Mouse (Mus musculus) liver, adult 10 weeks (tissue): Measurements from ENCODE around the gene Fut7. TPM values are rescaled to one million over a fixed set of nuclear protein-coding genes. Genes with fewer than 3 reads are reported as not detected.

ENCODE experiments used
- polyA plus RNA-seq: library from polyadenylated mRNA; stranded (reverse); fragments of 350-450 nt; fragmentation: Illumina TruSeq; extraction: RNeasy Lipid Tissue Mini Kit (QIAGEN cat#74804); gene quantifications from one replicate; pipeline ENCODE4 v1.2.3, GENCODE M21; 2014; ENCODE audit warnings: low read depth, low replicate concordance

Fut7 gene
- not detected for polyA plus RNA-seq

GRCm38 (mm10) chr2:25422587-25423410, at the start of gene Fut7:
TSS of gene Fut7 (plus strand) at chr2:25423267.

GRCm38 (mm10) chr2:25395721-25396596, 27.1 kb upstream of the Fut7 start, which contains the start of gene Entpd2:
TSS of gene Entpd2 (plus strand) at chr2:25395874.

GRCm38 (mm10) chr2:25399051-25399450, 24.0 kb upstream of the Fut7 start, which contains the start of gene Npdc1:
TSS of gene Npdc1 (plus strand) at chr2:25399351.

GRCm38 (mm10) chr2:25428442-25429236, 5.6 kb downstream of the Fut7 start, which contains the start of gene Abca2:
TSS of gene Abca2 (plus strand) at chr2:25428703.

GRCm38 (mm10) chr2:25456205-25456953, 33.3 kb downstream of the Fut7 start, which contains the start of gene Clic3:
TSS of gene Clic3 (plus strand) at chr2:25456838.

GRCm38 (mm10) chr2:25460551-25461309, 37.7 kb downstream of the Fut7 start, which contains the start of gene Paxx:
TSS of gene Paxx (minus strand) at chr2:25461094.

GRCm38 (mm10) chr2:25469969-25470368, 46.9 kb downstream of the Fut7 start, which contains the start of gene Ptgds:
TSS of gene Ptgds (minus strand) at chr2:25470046.

Other genes starting within 250 kb of the Fut7 start
- 0.61 TPM for gene Nrarp, start 242.5 kb upstream of the Fut7 start, polyA plus RNA-seq
- gene Tor4a, start 226.4 kb upstream of the Fut7 start, polyA plus RNA-seq = 0.56 TPM
- 4.3 TPM for gene Nelfb, start 211.8 kb upstream of the Fut7 start, polyA plus RNA-seq
- not detected for gene Stpg3, start 208.6 kb upstream of the Fut7 start, polyA plus RNA-seq
- not detected for gene Fam166a, start 204.5 kb upstream of the Fut7 start, polyA plus RNA-seq
- gene Tubb4b, start 198.6 kb upstream of the Fut7 start, polyA plus RNA-seq = 31.1 TPM
- gene Slc34a3, start 188.9 kb upstream of the Fut7 start, polyA plus RNA-seq = not detected
- not detected for gene Rnf224, start 186.5 kb upstream of the Fut7 start, polyA plus RNA-seq
- gene Rnf208, start 181.0 kb upstream of the Fut7 start, polyA plus RNA-seq = not detected
- not detected for gene Cysrt1, start 180.8 kb upstream of the Fut7 start, polyA plus RNA-seq
- 0.69 TPM for gene AL732309.1, start 176.4 kb upstream of the Fut7 start, polyA plus RNA-seq
- 0.85 TPM for gene Tmem203, start 167.8 kb upstream of the Fut7 start, polyA plus RNA-seq
- gene Tprn, start 160.6 kb upstream of the Fut7 start, polyA plus RNA-seq = 0.19 TPM
- gene Ssna1, start 150.8 kb upstream of the Fut7 start, polyA plus RNA-seq = 2.6 TPM
- 7.9 TPM for gene Anapc2, start 150.8 kb upstream of the Fut7 start, polyA plus RNA-seq
- not detected for gene Tmem210, start 135.1 kb upstream of the Fut7 start, polyA plus RNA-seq
- not detected for gene Lrrc26, start 133.4 kb upstream of the Fut7 start, polyA plus RNA-seq
- not detected for gene Grin1, start 104.1 kb upstream of the Fut7 start, polyA plus RNA-seq
- gene Man1b1, start 90.9 kb upstream of the Fut7 start, polyA plus RNA-seq = 8.7 TPM
- gene Dpp7, start 66.9 kb upstream of the Fut7 start, polyA plus RNA-seq = 4.9 TPM
- 1.8 TPM for gene Uap1l1, start 57.6 kb upstream of the Fut7 start, polyA plus RNA-seq
- not detected for gene Sapcd2, start 50.9 kb upstream of the Fut7 start, polyA plus RNA-seq
- not detected for gene Entpd2, start 27.4 kb upstream of the Fut7 start, polyA plus RNA-seq
- 1.1 TPM for gene Npdc1, start 23.9 kb upstream of the Fut7 start, polyA plus RNA-seq
- 2.0 TPM for gene Abca2, start 5.4 kb downstream of the Fut7 start, polyA plus RNA-seq
- not detected for gene Clic3, start 33.6 kb downstream of the Fut7 start, polyA plus RNA-seq
- gene Paxx, start 37.8 kb downstream of the Fut7 start, polyA plus RNA-seq = 57.0 TPM
- 2.1 TPM for gene Ptgds, start 46.8 kb downstream of the Fut7 start, polyA plus RNA-seq
- not detected for gene Lcn12, start 70.6 kb downstream of the Fut7 start, polyA plus RNA-seq
- gene Fbxw5, start 77.5 kb downstream of the Fut7 start, polyA plus RNA-seq = 1.9 TPM
- 156 TPM for gene C8g, start 78.5 kb downstream of the Fut7 start, polyA plus RNA-seq
- 0.93 TPM for gene Traf2, start 123.7 kb downstream of the Fut7 start, polyA plus RNA-seq
- gene Edf1, start 134.6 kb downstream of the Fut7 start, polyA plus RNA-seq = 9.1 TPM
- not detected for gene Mamdc4, start 151.6 kb downstream of the Fut7 start, polyA plus RNA-seq
- 3.5 TPM for gene Phpt1, start 152.0 kb downstream of the Fut7 start, polyA plus RNA-seq
- not detected for gene Ajm1, start 158.5 kb downstream of the Fut7 start, polyA plus RNA-seq
- 7.1 TPM for gene Rabl6, start 185.3 kb downstream of the Fut7 start, polyA plus RNA-seq
- not detected for gene Ccdc183, start 194.4 kb downstream of the Fut7 start, polyA plus RNA-seq
- 7.4 TPM for gene Tmem141, start 198.7 kb downstream of the Fut7 start, polyA plus RNA-seq
- gene Fcna, start 204.8 kb downstream of the Fut7 start, polyA plus RNA-seq = 34.9 TPM
- gene Lcn8, start 229.9 kb downstream of the Fut7 start, polyA plus RNA-seq = not detected
- not detected for gene Lcn5, start 234.7 kb downstream of the Fut7 start, polyA plus RNA-seq